Mouse (Mus musculus): ENCODE data around the gene U2surp.
"Not testable (repeated sequence)": the region's sequence is repeated elsewhere in the genome, so short reads cannot be mapped to it uniquely, and the experiment has no call there.

Gene U2surp

DNA sequence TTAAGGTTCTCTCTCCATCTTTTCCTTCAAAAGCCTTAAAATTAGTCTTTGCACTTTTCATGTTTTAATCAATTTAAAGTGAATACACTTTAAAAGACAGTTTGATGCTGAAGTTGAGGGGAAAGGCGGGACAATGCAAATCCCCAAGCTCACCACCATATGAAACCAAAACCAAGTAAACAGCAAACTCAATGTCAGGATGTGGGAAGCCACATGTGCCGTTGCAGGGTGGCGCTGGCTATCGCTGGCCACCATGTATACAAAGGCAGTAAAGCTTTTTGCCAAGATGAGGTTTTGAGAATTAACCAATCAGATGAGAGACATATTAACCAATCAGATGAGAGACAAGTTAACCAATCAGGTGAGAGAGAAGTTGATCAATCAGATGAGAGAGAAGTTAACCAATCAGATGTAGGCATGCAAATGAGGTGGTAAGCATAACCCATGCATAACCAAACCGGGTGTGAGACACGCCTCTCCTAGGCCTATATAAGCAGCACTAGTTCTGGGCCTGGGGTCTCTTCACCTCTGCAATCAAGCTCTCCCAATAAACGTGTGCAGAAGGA lies 42.7 kb downstream of the U2surp start:
- not testable (repeated sequence) for DNase-seq (ENCODE audit: low spot score in 2 of 2)

DNA sequence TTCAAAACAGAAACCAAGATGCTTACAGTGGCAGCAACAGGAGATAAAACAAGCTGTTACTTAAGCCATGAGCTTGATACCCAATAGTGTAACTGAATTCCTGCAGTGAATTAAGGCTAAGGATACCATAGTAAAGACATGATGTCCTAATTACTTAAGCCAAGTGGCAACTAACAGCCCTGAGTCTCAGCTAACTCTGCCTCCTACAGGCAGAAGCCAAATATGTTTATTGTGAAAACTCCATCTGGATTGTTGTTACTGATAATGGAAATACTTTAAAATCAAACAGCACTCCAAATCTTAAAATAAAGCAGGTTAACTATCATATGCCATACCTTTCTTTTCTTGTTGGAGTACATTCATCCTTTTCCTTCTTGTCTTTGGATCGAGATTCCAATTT lies 47.8 kb downstream of the U2surp start:
- no peak for DNase-seq (ENCODE audit: low spot score in 2 of 2)

DNA sequence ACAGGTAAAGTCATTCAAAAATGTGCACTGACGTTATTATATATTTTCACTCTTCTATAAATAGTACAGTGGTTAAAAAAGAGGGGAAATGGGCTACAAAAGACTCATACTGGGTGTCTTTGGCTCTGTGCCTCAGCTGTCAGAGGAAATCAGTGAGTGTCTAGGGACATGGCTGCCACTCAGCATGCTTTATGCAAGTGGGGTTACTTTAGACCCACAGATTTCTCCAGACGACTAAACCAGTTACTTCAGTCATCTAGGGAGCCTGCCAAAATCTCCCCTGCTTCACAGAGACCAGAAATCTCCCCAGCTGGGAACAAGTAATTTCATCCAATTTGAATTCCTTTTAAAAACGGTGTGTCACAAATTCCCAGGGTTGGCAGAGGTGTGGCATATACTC lies 59.9 kb downstream of the U2surp start:
- DNase-seq (ENCODE audit: low spot score in 2 of 2), result no peak

DNA sequence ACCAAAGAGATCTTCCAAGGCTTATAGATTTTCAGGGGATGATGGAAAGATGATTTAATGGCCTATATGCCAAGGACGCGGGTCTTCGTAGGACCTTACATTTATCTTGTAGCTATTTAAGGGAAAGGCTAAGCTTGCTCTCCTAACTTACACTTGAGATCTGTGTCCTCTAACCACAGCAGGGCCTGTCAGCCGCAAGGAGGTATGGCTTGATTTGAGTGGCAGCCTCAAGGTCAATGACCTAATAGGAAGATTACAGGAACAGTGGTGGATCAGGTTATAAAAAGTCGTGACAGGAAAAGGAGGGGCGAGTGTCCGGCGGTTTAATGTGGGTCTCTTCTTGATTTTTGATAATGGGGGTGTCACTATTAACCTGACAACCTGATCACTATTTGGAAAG lies 61.2 kb downstream of the U2surp start:
- DNase-seq (ENCODE audit: low spot score in 2 of 2), result no peak

DNA sequence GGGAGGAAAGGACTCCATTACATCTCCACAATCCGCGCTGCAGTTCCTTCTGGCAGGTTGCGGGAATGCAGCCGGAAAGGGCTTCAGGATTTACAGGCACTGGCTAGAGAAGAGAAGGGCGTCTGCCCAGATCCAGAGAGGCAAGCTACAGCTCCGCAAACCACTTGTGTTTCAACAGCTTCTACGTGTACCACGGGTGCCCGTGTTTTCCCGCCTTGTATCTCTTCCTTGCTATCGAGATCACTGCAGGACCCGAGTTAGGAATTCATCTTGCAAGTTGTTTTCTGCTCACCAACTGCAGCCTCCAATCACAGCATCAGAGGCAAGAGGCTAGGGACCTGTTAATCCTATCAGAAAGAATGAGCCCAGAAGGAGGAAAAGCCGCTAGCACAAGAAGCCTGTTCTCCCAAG lies 69.5 kb downstream of the U2surp start:
- peak in 1 of 2 experiments; percentile 34 for DNase-seq (ENCODE audit: low spot score in 2 of 2)

DNA sequence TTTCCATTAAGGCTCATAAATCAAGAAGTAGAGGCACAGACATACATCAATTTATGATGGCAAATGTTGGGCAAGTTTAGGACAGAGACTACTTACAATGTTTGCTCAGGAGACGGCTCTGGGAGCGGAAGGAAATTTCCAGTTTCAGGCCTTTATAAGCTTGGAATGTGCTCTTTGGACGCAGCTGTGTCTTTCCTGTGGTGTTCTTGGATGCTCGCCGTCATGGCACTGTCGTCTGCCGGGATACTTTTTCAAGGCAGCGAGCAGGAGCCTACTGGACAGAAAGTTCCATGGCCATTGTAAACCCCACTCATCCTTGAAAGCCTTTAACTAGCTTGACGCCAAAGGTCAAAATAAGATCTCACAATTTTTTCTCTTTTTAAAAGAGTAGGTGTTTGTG lies 73.9 kb downstream of the U2surp start:
- no peak for DNase-seq (ENCODE audit: low spot score in 2 of 2)

DNA sequence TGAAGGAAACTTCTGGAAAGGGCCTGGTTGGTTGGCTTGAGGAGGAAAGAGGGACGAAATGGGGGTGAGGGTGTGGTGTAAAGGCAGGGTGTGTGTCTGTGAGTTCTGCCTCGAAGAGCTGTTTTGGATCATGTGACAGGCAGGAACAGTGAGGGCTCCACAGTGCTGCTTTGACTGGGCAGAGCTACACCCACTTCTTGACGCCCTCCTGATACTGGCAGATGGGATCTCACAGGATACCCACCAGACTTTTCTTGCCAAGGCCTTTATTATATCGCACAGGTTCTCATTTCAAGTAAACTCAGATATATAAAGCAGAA lies 75.5 kb downstream of the U2surp start:
- DNase-seq (ENCODE audit: low spot score in 2 of 2), result no peak

DNA sequence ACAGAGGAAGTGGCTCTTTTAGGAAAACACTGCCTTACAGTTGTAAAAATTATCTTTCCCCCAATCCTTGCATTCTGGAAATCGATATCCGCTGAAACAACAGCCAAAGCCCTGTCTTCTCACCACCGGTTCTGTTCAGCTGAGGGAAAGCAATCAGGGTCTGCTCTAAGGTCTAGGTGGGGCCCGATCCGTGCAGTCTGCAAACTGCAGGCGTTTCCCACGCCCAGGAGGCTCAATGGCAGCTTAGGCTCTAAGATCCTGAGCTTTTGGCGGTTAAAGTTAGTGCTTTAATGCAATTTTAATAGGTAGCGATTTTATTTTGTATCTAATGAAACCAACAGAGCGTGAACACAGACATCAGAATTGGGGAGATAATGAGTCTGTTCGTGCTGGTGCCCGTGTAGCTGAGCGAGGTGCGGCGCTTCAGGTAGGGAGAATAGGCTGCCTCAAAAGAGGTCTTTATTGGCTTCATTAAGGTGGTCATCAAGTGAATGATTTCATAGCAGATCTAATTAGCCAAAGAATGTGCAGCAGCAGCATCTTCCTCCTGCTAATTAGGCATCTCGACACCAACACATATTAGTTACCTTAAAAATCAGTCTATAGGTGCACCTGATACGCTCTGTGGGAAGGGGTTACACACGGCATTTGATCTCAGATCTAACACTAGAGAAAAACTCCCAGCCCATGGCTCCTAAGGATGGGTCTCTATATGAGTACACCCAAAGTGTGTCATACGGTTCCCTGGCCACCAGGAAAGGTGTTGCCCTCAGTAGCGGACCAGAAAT lies 76.1 kb downstream of the U2surp start:
- DNase-seq (ENCODE audit: low spot score in 2 of 2), result no peak

DNA sequence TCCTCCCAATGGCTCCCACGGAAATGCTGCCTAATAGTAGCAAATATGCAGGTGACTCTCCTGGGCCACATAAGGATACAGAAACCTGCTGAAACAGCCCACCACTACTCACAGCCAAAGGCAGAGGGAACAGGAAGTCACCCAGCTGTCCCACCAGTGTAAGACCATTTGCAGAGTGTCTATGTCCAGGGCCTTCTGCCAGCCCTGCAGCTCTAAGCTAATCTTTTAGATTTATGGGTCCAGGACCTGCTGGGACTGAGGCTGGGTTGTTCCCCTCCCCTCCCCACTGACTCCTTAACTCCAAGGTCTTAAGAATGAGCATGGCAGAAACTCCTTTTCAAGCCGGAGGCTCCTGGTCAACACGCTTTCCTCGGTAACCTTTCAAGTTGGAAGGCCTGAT lies 83.5 kb downstream of the U2surp start:
- DNase-seq (ENCODE audit: low spot score in 2 of 2), result no peak

DNA sequence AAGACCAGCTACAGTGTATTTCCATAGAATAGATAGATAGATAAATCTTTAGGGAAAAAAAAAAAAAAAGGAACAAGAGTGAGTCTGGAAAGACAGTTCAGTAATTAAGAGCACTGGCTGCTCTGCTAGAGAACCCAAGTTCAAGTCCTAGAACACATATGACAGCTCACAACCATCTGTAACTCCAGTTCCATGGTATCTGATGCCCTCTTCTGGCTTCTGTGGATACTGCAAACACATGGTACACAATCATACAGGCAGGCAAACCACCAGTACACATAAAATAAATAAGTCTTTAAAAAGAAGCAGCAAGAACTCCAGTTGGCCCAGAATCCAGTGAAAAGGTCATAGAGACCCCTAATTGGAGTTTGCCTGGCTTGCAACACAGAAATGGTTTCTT lies 97.9 kb downstream of the U2surp start:
- no peak for DNase-seq (ENCODE audit: low spot score in 2 of 2)

DNA sequence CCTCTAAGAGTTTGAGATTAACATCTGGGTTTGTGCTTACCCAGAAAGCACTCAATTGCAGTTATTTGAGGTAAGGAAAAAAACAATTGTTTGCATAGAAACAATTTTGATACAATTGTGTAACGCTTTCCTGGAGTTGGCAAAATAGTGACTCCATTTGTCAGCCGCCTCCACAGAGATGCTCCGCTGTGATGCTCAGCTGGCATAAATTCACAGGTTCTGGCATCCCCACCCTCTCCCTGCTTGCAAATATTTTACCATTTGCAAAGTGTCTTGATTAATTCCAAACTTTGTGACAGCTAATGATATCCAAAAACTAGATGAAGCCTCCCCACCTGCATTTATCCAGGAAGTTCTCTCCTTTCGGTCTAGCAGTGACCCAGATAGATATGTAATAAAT lies 99.7 kb downstream of the U2surp start:
- DNase-seq (ENCODE audit: low spot score in 2 of 2), result no peak

DNA sequence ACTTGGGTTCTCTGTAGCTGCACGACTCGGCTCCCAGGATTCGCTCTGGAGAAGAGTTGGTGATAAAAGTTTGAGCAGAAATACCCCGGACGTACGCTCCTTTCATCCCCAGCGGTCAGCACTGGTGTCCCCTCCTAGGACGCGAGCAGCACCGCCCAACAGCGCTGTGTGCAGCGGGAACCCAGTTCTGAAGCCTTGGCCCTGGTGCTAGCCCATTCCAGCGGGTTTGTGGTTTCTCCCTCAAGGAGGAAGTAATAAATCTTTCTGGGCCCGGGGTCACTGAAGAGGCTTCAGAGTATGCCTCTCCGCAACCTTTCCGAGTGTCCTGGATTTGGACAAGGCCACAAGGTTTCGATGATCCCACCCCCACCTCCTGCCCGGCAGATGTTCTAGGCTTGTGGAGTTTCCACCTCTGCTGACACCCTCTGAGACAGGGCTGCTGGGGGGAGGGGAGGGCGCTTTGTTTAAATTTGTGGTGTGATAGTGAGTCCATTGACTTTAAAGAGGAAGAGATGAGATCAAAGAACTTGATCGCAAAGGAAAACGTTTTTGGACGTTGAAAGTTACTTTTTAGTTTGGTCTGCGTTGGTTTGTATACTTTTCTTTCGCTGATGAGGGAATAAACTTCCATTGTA lies 104.1 kb downstream of the U2surp start:
- DNase-seq (ENCODE audit: low spot score in 2 of 2), result no peak

Data from left cerebral cortex, adult 9 months (tissue).